In genomic region chr4:53030326-53030948, GRCm38 (mm10) we compare ENCODE assay signal across 10 mouse cellular contexts. TPM values are rescaled to one million over a fixed set of nuclear protein-coding genes. Genes with fewer than 3 reads are reported as not detected.
DNase-seq lines count a peak whose midpoint lies in the region; ATAC-seq and TF ChIP-seq lines count a peak whose summit lies in the region.
"Had no signal": no experiment of that assay in that cellular context is flagged by ENCODE, and none has a peak within 500 bp of the region (broad histone marks: within the 10 kb centered on the region; RNA-seq: fewer than 3 reads in every experiment).

No protein-coding gene starts in this region.

- peak; percentile 66 for TF ChIP-seq RAD21 in MEL (IDR thresholded peaks at IDR 0.05; ENCODE audit: low read depth, low read length)

- peak; percentile 5 to 50 (median 18); a peak in 3 of 6 replicates for TF ChIP-seq CTCF in MEL (IDR thresholded peaks at IDR 0.05 in 2 of 3, conservative IDR thresholded peaks at IDR 0.05 in 1 of 3; ENCODE audit: control insufficient read depth in 1 of 3, insufficient read depth in 1 of 3, low read depth in 2 of 3, low read length in 3 of 3, poor library complexity in 1 of 3, severe bottlenecking in 1 of 3)
- TF ChIP-seq CTCF in lung, embryonic 14.5 days (IDR thresholded peaks at IDR 0.05; ENCODE audit: low read depth), result peak; percentile 52

- no peaks in the 10 kb centered on the region for H3K4me1 ChIP-seq in MEL (ENCODE audit: control insufficient read depth in 1 of 2, insufficient read depth in 2 of 2, low read length in 2 of 2)
- H3K4me1 ChIP-seq in lung, embryonic 14.5 days (ENCODE audit: insufficient read depth), result no peaks in the 10 kb centered on the region
- H3K4me1 ChIP-seq: midbrain, embryonic 12.5 days had no signal

- no peak overlapping the region for H3K4me2 ChIP-seq in lung, embryonic 14.5 days
- H3K4me2 ChIP-seq: midbrain, embryonic 12.5 days had no signal

- TF ChIP-seq EP300 in MEL (IDR thresholded peaks at IDR 0.05; ENCODE audit: low read depth in 1 of 2, low read length in 2 of 2), result no peak

- no peak for ATAC-seq in lung, embryonic 14.5 days (ENCODE audit: insufficient read depth)

- no peaks in the 10 kb centered on the region for H3K27me3 ChIP-seq in MEL (ENCODE audit: control insufficient read depth in 1 of 2, insufficient read depth in 2 of 2, low read length in 2 of 2)
- H3K27me3 ChIP-seq in lung, embryonic 14.5 days (ENCODE audit: insufficient read depth, low read length), result no peaks in the 10 kb centered on the region
- H3K27me3 ChIP-seq: midbrain, embryonic 12.5 days had no signal

- H3K79me2 ChIP-seq in MEL (ENCODE audit: control insufficient read depth, insufficient read depth, low read length, poor library complexity), result no peaks in the 10 kb centered on the region

- H3K36me3 ChIP-seq in MEL (ENCODE audit: control insufficient read depth in 1 of 2, insufficient read depth in 2 of 2, low read length in 2 of 2), result no peaks in the 10 kb centered on the region
- H3K36me3 ChIP-seq in lung, embryonic 14.5 days (ENCODE audit: insufficient read depth), result peaks cover 24% of the 10 kb centered on the region; the same call in 1 of the 2 replicates

- DNase-seq in kidney, adult 9 months, result peak; percentile 18
- no peak for DNase-seq in kidney, adult 18-20 months
- peak; percentile 55 for DNase-seq in 416B (ENCODE audit: low read depth)
- peak; percentile 37 for DNase-seq in MEL (ENCODE audit: low read depth, low spot score)
- DNase-seq in lung, embryonic 14.5 days, result peak; percentile 66
- no peak for DNase-seq in adrenal gland, postnatal 10 days
- DNase-seq in urinary bladder, postnatal 36 days (ENCODE audit: low spot score in 2 of 2), result no peak
- DNase-seq: adrenal gland, adult 2 months had no signal

- no peak for TF ChIP-seq POLR2A in MEL (IDR thresholded peaks at IDR 0.05; ENCODE audit: control insufficient read depth in 1 of 2, insufficient read depth in 1 of 2, low read depth in 1 of 2, low read length in 2 of 2, poor library complexity in 1 of 2)

- no peak overlapping the region for H3K9ac ChIP-seq in MEL (ENCODE audit: control insufficient read depth, low read depth, low read length, poor library complexity, severe bottlenecking)
- no peak overlapping the region for H3K9ac ChIP-seq in lung, embryonic 14.5 days
- H3K9ac ChIP-seq: midbrain, embryonic 12.5 days had no signal

- H3K4me3 ChIP-seq in MEL (ENCODE audit: control insufficient read depth in 1 of 2, insufficient read depth in 1 of 2, low read depth in 2 of 2, low read length in 2 of 2), result no peak overlapping the region
- no peak overlapping the region for H3K4me3 ChIP-seq in lung, embryonic 14.5 days (ENCODE audit: low read depth, low read length)
- H3K4me3 ChIP-seq: midbrain, embryonic 12.5 days had no signal

- H3K9me3 ChIP-seq in MEL (replicated peaks; ENCODE audit: insufficient read depth, low read length), result no peaks in the 10 kb centered on the region
- no peaks in the 10 kb centered on the region for H3K9me3 ChIP-seq in lung, embryonic 14.5 days (ENCODE audit: low read depth, low read length)
- H3K9me3 ChIP-seq: midbrain, embryonic 12.5 days had no signal

- H3K27ac ChIP-seq in MEL (ENCODE audit: control insufficient read depth, low read depth, low read length), result no peak overlapping the region
- no peak overlapping the region for H3K27ac ChIP-seq in lung, embryonic 14.5 days (ENCODE audit: low read depth)
- H3K27ac ChIP-seq: midbrain, embryonic 12.5 days had no signal

- 56% methylated on average over 8 of the region's 8 CpGs for WGBS in lung, embryonic 14.5 days

TF ChIP-seq in MEL, 35 proteins besides CTCF, POLR2A, EP300 and RAD21:
- no peak for TF ChIP-seq MEF2A (IDR thresholded peaks at IDR 0.05; ENCODE audit: extremely low read depth, insufficient replicate concordance, low read depth, low read length, poor library complexity, severe bottlenecking)
- TF ChIP-seq JUND (IDR thresholded peaks at IDR 0.05; ENCODE audit: low read depth, low read length), result no peak
- TF ChIP-seq ETS1 (IDR thresholded peaks at IDR 0.05; ENCODE audit: low read depth, low read length), result no peak
- no peak for TF ChIP-seq TCF12 (IDR thresholded peaks at IDR 0.05; ENCODE audit: low read depth, low read length)
- no peak for TF ChIP-seq ZKSCAN1 (IDR thresholded peaks at IDR 0.05; ENCODE audit: low read depth, low read length)
- TF ChIP-seq ZC3H11A (IDR thresholded peaks at IDR 0.05; ENCODE audit: low read depth, low read length), result peak; percentile 12; the same call in 1 of the 2 replicates
- TF ChIP-seq KAT2A (conservative IDR thresholded peaks at IDR 0.05; ENCODE audit: low read depth, low read length), result no peak
- no peak for TF ChIP-seq NRF1 (IDR thresholded peaks at IDR 0.05; ENCODE audit: insufficient read depth, low read depth, low read length, poor library complexity, severe bottlenecking)
- no peak for TF ChIP-seq ELF1 (IDR thresholded peaks at IDR 0.05; ENCODE audit: low read depth, low read length)
- no peak for TF ChIP-seq ZMIZ1 (IDR thresholded peaks at IDR 0.05; ENCODE audit: low read depth, low read length)
- peak; percentile 63 for TF ChIP-seq SMC3 (IDR thresholded peaks at IDR 0.05; ENCODE audit: low read depth, low read length)
- TF ChIP-seq USF1 (IDR thresholded peaks at IDR 0.05; ENCODE audit: low read depth, low read length), result no peak
- TF ChIP-seq E2F4 (IDR thresholded peaks at IDR 0.05; ENCODE audit: borderline replicate concordance, low read depth, low read length), result no peak
TF ChIP-seq in MEL: peak in this region for 2.

RNA-seq across cellular contexts. Expression of gene Nipsnap3b, which starts 18.8 kb away (rescaled TPM):
- 26.9 and 28.0 TPM in 2 replicates for total RNA-seq in MEL (2012; rRNA removed)
- 10 to 100 TPM in 1 of 2 experiments, not detected in 1; 57.1 TPM for polyA plus RNA-seq in MEL (2012; ENCODE audit: insufficient read depth in 1 of 2, insufficient read length in 2 of 2, low read depth in 1 of 2, low replicate concordance in 2 of 2, missing spikeins in 1 of 2)
- polyA plus RNA-seq in lung, embryonic 14.5 days (2014; fragmentation: Nextera tagmentation; extraction: Ambion mirVana), result 73.4 and 79.9 TPM in 2 replicates
- total RNA-seq in adrenal gland, postnatal 10 days (2021), result 10 to 100 TPM; 43.7 to 52.2 TPM

RNA-seq across cellular contexts. Expression of gene Nipsnap3a, which starts 41.4 kb away (rescaled TPM):
- total RNA-seq in MEL (2012; rRNA removed), result not detected in 2 replicates
- not detected for polyA plus RNA-seq in MEL (2012; ENCODE audit: insufficient read depth in 1 of 2, insufficient read length in 2 of 2, low read depth in 1 of 2, low replicate concordance in 2 of 2, missing spikeins in 1 of 2)
- polyA plus RNA-seq in lung, embryonic 14.5 days (2014; fragmentation: Nextera tagmentation; extraction: Ambion mirVana), result not detected in 2 replicates
- not detected for total RNA-seq in adrenal gland, postnatal 10 days (2021)
- total RNA-seq: adrenal gland, adult 2 months; layer of hippocampus, adult 8-10 months had no signal
- polyA plus RNA-seq: adrenal gland, adult 2 months; midbrain, embryonic 12.5 days had no signal

Comparison
In these comparisons a context has a peak if more than half of its experiments do, and no peak if none do; other contexts are left out.
1. DNase-seq: peak in kidney, adult 9 months (single experiment), 416B (single experiment), MEL (single experiment) and lung, embryonic 14.5 days (single experiment); none in kidney, adult 18-20 months (single experiment), adrenal gland, postnatal 10 days (single experiment) and urinary bladder, postnatal 36 days (0 of 2).